Mouse (Mus musculus): ENCODE results near the gene Kif3b.

Kif3b gene

DNA sequence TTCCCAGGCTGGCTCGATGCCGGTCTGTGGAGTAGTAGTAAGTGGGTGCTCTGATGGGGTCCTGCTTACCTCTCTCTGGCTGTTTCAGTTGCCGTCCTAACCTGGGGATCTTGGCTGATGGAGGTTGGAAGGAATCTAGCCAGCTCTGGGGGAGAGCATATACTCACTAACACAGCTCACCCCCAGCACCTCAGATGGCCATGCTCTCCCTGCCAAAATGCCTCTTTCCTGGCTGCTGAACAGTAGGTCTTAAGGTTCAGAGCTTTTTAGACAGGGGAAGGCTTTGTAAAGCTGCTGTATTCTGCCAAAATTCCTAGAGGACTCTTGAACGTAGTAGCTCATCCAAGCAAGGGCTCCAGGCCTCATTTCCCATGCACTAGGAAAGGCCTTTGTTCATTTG lies 6.6 kb downstream of the Kif3b start:
- DNase-seq (ENCODE audit: low spot score in 2 of 2), result no peak

DNA sequence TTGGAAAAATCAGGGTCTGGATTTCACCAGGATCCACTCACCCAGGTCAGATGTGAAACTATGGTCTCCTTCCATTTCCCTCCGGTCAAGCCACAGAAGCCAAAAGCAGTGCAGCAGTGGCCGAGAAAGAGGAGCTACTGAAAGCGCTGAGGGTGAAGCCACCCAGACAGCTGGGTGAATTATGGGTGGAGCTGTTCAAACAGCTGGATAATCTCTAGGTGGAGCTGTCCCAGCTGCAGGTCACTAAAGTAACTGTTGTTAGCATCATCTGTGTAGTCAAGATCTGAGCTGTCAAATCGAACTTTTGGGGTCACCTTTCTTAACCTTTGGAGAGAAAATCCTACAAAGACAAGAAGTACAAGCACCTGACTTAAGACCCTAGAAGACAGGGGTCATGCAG lies 7.2 kb downstream of the Kif3b start:
- no peak for DNase-seq (ENCODE audit: low spot score in 2 of 2)

DNA sequence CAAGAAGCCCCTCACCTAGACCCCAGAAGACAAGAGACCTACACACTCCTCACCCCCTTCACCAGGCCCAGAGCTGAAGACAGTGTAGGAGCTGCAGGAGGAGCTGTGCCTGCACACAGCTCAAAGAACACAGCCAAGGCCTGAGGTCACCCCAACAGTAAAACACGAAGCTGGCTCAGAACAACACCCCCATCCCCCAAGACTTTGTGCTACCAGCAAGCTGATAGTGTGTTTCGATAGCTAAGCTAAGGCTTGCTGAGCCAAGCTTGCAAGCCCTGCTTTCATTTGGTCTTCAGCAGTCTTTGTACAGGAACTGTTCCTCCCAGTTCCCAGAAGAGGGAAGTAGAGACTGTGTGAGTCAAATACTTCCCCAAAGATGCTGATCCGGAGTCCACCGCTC lies 7.7 kb downstream of the Kif3b start:
- peak; percentile 29 to 39 for DNase-seq (ENCODE audit: low spot score in 2 of 2)

DNA sequence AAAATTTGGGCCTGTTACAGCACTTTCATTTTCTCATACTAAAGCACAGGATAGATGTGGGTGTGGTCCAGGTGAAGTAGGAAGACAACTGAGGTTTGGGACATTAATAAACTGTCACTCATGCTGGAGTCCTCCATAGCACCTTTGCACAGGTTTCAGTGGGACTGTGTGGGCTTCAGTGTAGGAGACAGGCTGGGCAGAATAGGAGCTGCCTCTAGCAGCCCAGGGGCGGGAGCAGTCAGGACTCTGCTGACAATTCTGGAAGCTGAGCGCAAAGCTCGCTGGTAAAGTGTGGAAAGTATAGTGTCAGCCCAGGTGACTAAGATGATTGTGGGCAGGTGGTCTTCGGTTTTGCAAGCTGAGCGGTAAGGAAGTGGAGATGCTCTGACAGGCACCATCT lies 9.9 kb downstream of the Kif3b start:
- no peak for DNase-seq (ENCODE audit: low spot score in 2 of 2)

DNA sequence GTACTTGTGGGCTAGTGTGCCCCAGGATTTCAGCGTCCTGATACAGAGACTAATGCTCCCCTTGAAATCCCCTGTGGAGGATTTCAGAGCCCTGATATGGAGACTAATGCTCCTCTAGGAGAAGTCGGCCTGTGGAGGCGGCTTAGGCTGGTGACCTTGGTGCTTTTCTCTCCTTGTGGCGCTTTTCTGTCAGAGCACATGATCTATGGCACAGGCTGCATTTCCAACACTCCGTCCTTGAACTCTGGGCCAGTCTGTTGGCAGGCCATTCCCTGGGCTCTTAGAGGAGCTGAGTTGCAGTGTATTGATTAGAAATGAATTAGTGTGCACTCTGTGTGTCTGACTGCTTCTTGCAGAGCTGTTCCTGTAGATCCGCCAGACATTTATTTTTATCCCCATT lies 14.0 kb downstream of the Kif3b start:
- DNase-seq (ENCODE audit: low spot score in 2 of 2), result no peak

DNA sequence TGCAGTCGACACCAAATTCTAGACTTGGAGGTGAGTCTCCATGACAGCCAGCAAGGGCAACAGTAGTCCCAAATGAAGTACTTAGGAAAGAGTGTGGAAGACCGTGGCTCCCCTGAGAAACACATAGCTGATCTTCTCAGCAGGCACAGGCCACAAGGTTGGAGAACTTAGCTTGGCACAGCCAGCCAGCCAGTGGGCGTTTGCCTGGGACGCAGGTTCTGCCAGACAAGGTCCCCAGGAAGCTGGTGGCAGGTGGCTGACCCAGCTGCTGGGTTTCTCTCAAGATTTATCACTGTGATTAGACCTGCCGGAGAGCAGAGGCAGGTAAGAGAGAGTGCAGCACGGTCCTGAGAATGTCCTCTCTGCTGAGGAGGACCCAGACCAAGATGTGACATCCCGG lies 17.4 kb downstream of the Kif3b start:
- no peak for DNase-seq (ENCODE audit: low spot score in 2 of 2)

DNA sequence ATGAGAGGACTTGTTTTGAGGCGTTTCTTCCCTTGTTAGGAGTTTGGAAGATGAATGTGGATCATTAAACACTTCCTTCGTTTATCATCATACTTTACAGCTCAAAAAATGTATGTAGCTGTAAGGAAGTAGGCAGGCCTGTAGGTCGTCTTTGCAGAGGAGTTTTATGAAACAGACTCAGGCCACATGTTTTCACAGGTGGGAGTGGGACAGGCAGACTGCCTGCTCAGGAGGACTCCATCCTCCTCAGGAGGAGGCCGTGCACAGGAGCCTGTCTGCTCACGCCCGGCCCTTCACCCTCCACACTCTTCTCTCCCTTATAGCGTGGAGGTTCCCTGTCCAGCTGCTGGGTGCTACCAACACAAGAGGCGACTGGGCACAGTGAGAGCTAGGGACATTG lies 17.9 kb downstream of the Kif3b start:
- DNase-seq (ENCODE audit: low spot score in 2 of 2), result no peak

DNA sequence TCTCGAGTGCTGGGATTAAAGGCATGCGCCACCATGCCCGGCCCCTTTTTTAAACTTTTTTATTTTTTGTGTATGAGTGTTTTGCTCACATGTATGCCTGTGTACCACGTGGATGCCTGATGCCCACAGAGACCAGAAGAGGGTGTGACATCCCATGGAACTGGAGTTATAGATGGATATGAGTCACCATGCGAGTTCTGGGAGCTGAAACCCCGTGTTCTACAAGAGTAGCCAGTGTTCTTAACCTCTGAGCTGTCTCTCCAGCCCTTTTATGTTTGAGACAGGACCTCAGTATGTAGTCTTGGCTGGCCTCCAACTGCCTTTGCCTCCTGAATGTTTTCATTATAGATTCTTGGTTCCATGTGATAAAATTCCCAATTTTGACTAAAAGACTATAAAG lies 19.0 kb downstream of the Kif3b start:
- no peak for DNase-seq (ENCODE audit: low spot score in 2 of 2)

DNA sequence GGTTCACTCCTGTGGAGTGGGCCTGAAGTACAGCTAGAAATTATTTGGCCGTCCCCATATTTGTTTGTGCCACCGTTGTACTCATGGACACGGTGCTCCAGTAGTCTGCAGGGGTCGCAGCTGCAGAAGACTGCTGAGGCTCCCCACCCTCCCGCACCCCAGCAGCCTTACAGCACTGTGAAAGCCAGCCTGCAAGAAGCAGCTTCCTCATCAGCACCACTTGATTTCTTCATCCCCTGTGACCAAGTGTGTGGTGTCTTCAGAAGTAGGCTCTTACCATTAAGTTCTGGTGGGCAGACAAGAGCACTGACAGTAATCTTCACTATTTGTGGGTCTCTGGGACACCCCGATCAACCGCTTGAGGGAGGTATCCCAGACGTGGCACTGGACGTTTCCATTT lies 21.7 kb downstream of the Kif3b start:
- no peak for DNase-seq (ENCODE audit: low spot score in 2 of 2)

DNA sequence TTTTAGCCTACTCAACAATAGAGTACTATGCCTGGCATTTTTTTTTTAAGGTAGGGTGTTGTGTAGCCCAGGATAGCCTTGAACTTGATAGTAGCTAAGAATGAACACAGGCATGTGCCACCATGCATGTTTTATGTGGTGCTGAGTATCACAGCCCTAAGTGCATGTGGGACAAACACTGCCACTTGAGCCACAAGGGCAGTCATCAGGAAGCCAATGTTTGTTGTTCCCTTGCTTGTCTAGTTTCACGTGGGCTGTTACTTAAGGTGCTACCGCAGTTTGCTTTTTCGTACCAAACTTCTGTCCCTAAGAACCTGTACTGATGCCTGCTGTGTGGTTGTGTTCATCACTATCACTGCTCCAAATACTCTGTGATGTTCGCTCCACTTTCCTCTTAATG lies 27.2 kb downstream of the Kif3b start:
- no peak for DNase-seq (ENCODE audit: low spot score in 2 of 2)

DNA sequence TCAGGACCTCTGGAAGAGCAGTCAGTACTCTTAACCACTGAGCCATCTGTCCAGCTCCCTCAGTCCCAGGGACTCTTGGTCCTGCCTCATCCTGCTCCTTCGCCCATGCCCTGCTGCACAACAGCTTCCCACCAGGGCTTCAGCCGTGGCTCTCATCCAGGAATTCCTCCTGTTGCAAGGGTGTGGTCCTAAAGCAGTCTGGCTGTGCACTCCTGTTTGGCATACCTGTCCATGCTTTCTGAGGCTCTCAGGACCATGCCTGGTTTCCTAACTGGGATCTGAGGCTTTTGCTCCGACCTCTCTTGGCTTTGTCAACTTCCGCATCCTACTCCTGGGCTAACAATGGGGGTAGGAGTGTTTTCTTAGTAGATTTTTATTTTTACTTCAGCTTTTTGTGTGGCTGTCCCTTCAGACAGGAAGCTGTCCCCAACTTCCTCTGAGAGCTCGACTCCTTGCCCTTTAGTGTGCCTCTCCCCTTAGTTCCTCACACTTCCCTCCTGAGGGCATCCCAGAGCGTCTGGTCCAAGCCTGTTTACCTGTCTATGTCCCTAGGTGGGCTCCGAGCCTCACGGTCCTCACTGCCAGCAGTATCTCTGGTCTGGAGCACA lies 27.9 kb downstream of the Kif3b start:
- DNase-seq (ENCODE audit: low spot score in 2 of 2), result peak; percentile 26 to 32

DNA sequence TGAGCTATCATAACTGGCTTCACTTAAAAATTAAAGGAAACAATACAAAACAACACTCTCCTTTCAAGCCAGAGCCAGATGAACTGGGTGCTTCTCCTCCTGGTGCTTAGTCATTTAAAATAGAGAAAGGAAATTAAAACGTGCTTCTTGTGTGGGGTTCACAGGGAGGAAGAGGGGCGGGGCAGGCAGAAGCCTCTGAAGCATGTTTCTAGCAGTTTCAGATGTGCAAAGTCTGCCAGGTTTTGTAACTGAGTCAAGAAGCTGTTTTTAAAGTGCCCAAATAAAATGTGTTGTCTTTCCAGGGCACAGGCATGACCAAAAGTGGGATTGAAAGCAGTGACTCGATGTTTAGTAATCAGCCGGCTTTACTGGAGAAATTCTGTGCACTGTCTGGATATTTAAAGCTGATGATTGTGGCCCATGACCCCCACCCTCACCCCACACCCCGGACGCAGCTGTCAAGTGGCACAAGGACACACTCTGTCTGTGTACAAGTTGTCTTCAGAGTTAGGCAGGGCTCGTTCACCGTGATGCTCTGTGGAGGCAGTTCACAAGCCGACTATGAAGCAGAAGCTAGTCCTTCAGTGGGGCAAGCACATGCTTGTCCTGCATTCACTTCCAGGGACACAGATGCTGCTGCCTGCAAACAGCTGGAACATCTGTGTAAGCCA lies 34.6 kb downstream of the Kif3b start:
- peak; percentile 45 to 53 for DNase-seq (ENCODE audit: low spot score in 2 of 2)

DNA sequence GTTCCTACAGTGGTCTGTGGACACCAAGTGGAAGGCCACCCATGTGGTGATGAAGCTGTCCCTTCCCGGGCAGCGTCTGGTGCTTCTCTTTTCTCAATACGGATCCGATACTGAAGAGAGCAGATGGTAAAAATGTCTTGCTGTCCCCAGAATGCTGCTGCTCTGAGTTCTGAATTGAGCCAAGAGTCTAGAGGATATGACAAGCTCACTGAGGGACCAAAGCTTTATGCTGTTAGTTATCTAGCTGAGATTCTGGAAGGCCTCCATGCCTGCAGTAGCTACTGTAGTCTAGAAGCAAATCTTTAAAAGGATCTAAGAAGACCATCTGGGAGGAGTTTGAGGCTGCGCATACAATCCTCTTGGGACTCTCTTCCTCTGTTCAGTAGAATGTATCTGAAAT lies 41.1 kb downstream of the Kif3b start:
- DNase-seq (ENCODE audit: low spot score in 2 of 2), result no peak

DNA sequence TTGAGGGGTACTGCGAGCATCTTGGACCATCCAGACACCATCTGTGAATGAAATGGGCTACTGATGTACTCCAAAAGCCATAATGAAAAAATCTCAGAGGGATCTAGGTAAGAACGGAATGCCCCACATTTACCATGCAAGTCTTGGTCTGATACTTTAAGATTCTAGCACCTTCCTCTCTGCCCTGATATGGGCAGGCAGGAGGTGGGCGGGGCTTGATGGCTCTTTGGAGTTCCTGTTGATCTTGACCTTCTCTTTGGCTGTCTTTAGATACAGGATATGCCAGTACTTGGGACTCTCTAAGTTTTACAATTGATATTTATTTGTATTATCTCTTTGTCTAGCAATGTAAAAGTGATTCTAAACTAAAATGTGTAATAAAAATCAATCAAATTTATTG lies 41.8 kb downstream of the Kif3b start:
- peak; percentile 57 to 61 for DNase-seq (ENCODE audit: low spot score in 2 of 2)

DNA sequence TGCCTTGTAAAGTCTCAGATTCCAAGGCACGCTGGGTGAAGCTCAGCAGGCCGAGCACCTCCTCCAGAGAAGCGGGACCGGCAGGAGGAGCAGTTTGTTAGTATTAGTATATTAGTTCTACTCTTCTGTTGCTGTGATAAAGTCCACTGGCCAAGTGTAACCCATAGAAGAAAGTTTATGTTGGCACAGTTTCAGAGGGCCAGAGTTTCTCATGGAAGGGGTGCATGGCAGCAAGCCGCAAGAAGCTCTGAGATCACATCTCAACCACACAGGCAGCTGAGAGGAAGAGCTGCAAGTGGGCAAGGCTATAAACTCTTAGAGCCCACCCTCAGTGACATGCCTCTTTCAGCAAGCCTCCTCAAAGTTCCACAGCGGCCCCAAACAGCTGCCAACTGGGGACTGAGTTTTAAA lies 42.6 kb downstream of the Kif3b start:
- no peak for DNase-seq (ENCODE audit: low spot score in 2 of 2)

DNA sequence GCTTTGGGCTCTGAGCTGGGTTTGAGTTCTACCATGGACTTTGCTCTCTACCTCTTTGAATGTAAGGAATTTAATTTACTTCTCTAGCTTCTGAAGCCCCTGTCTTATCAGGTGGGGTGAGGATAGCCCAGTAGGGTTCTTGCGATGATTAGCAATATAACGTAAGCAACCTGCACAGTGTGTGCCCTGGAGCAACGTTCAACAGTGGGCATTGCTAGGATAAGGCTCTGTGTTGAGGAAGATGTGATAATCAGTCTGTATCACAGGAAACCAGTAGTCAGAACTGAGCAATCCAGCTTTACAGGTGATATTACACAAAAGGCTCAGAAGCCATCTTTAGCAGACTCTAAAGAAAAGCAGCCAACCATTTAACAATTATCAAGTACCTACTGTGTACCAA lies 43.1 kb downstream of the Kif3b start:
- no peak for DNase-seq (ENCODE audit: low spot score in 2 of 2)

DNA sequence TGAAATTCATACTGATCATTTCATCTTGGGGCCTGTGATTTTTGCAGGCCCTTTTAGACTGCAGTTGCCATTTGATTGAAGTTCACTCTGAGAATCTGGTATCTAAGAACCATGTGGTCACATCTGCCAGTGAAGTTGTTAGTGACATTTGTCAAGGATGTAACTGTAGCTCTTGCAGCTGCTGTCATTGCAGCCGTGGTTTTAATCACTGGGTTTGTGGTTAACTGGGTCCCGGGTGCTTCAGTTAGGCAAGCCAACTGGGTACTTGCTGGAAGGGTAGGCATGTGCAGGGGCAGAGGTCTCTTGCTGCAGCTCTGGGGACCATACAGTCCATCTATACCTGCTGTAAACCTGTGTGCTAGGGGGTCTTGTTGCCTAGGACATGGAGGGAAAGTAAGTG lies 44.9 kb downstream of the Kif3b start:
- DNase-seq (ENCODE audit: low spot score in 2 of 2), result no peak

DNA sequence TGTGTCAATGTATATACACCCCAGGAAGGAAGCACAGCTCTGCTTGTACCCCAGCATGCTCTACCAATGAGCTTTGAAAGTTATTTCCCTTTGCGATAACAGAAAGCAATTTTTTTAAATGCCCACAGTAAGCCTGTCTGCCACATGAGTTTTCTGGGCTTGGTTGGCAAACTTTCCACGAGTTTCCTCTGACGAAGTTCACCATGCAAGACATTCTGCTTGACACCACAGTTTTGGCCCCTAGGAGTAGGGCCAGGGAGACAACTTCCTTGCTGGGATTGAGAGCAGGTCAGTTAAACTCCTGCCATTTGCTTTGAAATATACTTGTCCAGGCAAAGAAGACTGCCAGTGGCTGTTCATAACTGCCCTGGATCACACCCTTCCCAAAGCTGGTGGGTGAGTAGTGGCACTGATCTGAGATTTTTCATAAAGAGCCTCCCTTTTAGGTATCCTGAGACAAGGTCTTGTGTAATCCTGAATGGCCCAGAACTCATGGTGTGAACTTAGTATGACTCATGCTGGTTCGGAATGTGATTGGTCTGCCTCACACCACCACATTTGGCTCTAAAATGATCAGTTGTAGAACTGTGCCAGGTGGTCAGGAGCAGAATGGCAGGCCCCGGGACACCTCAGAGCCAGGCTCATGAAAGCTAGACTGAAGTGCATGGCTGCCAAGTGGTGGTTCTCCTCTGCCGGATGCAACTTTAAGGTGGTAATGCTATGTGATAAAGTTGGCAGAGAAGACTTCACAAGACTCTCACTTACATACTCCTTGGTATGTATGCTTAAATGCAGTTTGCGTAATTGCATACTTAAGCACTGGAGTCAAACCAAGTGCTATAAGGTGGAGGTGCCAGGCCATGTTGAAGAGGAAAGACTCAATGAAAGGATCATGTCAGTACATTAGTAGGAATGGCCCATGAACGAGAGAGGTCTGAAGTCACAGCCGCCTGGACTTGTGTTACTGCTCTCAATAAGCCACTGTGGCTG lies 47.4 kb downstream of the Kif3b start:
- no peak for DNase-seq (ENCODE audit: low spot score in 2 of 2)

DNA sequence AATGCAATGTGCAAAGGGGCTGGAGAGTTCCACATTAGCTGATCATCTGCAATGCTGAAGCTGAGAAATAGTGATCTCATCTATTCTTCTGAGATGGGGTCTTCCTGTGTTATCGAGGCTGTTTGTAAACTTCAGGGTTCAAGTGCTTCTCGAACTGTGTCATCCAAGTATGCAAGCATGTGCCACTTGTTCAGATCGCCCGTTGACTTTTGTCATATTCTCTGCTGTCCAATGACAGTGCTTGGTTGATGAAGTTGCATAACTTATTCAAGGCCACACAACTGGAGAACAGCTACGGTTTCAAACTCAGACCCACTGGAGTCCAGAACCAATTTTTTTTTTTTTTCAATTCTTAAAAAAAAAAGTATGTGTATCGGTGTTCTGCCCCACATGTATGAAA lies 51.0 kb downstream of the Kif3b start:
- no peak for DNase-seq (ENCODE audit: low spot score in 2 of 2)

DNA sequence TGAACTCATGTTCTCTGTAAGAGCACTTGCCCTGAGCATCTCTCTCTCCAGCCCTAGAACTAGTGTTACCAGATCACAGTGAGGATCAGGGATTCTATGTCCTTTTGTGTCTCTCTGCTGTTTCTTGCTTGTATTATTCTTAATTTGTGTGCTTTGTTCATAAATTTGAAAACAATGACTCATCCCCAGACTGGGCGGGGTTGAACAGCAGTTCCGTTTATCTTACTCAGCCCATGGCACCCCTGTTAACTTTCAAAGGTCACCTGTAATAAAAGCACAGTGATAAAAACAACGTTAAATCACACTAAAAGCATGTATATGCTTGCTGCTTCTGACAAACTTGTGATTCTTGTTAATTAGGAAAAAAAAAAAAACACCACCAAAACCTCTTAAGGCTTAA lies 51.4 kb downstream of the Kif3b start:
- DNase-seq (ENCODE audit: low spot score in 2 of 2), result no peak

DNA sequence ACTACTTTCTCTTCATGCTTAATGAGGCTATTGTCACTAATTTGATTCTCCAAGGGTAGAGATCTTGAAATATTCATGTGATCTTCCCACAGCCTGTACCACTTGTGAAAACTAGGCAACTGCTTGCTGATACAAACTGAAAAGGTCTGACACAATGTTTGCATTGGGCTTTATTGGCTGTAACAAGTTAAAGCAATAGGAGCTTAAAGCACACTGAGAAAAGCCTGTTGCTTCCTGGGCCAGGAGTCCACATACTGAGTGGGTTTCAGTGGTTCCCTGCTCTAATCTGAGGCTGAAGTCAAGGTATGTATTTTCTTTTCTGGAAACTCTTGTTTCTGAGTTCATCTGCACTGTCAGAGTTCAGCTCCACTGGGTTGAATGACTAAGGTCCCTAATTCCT lies 52.0 kb downstream of the Kif3b start:
- no peak for DNase-seq (ENCODE audit: low spot score in 2 of 2)

DNA sequence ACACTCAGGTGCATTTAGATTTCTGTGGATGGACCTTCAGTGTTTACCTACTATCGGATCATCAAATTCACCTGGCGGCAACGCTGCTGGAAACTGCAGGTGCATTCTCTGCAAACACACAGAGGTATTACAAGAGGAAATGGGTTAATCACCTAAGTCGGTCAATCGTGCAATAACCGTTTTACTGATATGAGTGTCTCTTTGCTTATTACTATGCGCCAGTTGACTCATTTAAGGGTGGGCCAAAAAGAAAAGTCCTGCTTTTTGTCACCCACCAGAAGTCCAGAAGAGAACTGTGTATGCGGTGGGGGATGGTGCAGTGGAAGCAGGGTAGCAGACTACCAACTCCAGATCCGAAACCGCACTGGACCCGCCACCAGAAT lies 53.8 kb downstream of the Kif3b start:
- no peak for DNase-seq (ENCODE audit: low spot score in 2 of 2)

Data from spleen, postnatal 36 days (tissue).